ENCODE assay signal across 20 mouse cellular contexts in genomic region chr2:167076759-167077158, GRCm38 (mm10). TPM values are rescaled to one million over a fixed set of nuclear protein-coding genes. Genes with fewer than 3 reads are reported as not detected.
DNase-seq lines count a peak whose midpoint lies in the region; TF ChIP-seq lines count a peak whose summit lies in the region.
"Had no signal": no experiment of that assay in that cellular context is flagged by ENCODE, and none has a peak within 500 bp of the region (broad histone marks: within the 10 kb centered on the region; RNA-seq: fewer than 3 reads in every experiment).

No protein-coding gene starts in this region.

- no peak for TF ChIP-seq CTCF in MEL (IDR thresholded peaks at IDR 0.05 in 2 of 3, conservative IDR thresholded peaks at IDR 0.05 in 1 of 3; ENCODE audit: control insufficient read depth in 1 of 3, insufficient read depth in 1 of 3, low read depth in 2 of 3, low read length in 3 of 3, poor library complexity in 1 of 3, severe bottlenecking in 1 of 3)

- peak; percentile 58 for DNase-seq in ES-CJ7 (ENCODE audit: low read depth, low spot score)
- peak; percentile 29 for DNase-seq in MEL (ENCODE audit: low read depth, low spot score)
- peak; percentile 48 for DNase-seq in ZHBTc4 (ENCODE audit: low read depth, low spot score)
- DNase-seq in testis, postnatal 14 days (ENCODE audit: low spot score): no peak
- DNase-seq in embryo, embryonic 10.5 days (ENCODE audit: low spot score): no peak
- DNase-seq: adrenal gland, adult 2 months; adrenal gland, postnatal 10 days; adrenal gland, postnatal 25 days; cerebellum, adult 11 months; cerebellum, adult 18-20 months; cerebellum, adult 8-10 months; cerebellum, adult 9-11 months; cerebellum, postnatal 14 days; cerebellum, postnatal 36 days; forebrain, postnatal 0 days had no signal

- no peak overlapping the region for H3K9ac ChIP-seq in MEL (ENCODE audit: control insufficient read depth, low read depth, low read length, poor library complexity, severe bottlenecking)
- H3K9ac ChIP-seq: embryonic facial prominence, embryonic 12.5 days; forebrain, embryonic 13.5 days; forebrain, embryonic 15.5 days; forebrain, postnatal 0 days had no signal

- no peak for TF ChIP-seq RAD21 in MEL (IDR thresholded peaks at IDR 0.05; ENCODE audit: low read depth, low read length)

- no peak overlapping the region for H3K4me3 ChIP-seq in MEL (ENCODE audit: control insufficient read depth in 1 of 2, insufficient read depth in 1 of 2, low read depth in 2 of 2, low read length in 2 of 2)
- H3K4me3 ChIP-seq: embryonic facial prominence, embryonic 10.5 days; embryonic facial prominence, embryonic 12.5 days; forebrain, embryonic 13.5 days; forebrain, embryonic 15.5 days had no signal

- H3K27me3 ChIP-seq in MEL (ENCODE audit: control insufficient read depth in 1 of 2, insufficient read depth in 2 of 2, low read length in 2 of 2): peaks cover 0 to 2% of the 10 kb centered on the region in 2 experiments; a peak in 1 of 4 replicates
- H3K27me3 ChIP-seq: embryonic facial prominence, embryonic 12.5 days; forebrain, embryonic 13.5 days; forebrain, embryonic 15.5 days had no signal

- H3K27ac ChIP-seq in MEL (ENCODE audit: control insufficient read depth, low read depth, low read length): no peak overlapping the region
- H3K27ac ChIP-seq: embryonic facial prominence, embryonic 10.5 days; embryonic facial prominence, embryonic 12.5 days; forebrain, embryonic 13.5 days; forebrain, embryonic 15.5 days had no signal

- TF ChIP-seq POLR2A in MEL (IDR thresholded peaks at IDR 0.05; ENCODE audit: control insufficient read depth in 1 of 2, insufficient read depth in 1 of 2, low read depth in 1 of 2, low read length in 2 of 2, poor library complexity in 1 of 2): no peak

- no peak for TF ChIP-seq EP300 in MEL (IDR thresholded peaks at IDR 0.05; ENCODE audit: low read depth in 1 of 2, low read length in 2 of 2)

- H3K79me2 ChIP-seq in MEL (ENCODE audit: control insufficient read depth, insufficient read depth, low read length, poor library complexity): no peaks in the 10 kb centered on the region

- H3K9me3 ChIP-seq in MEL (replicated peaks; ENCODE audit: insufficient read depth, low read length): no peaks in the 10 kb centered on the region
- H3K9me3 ChIP-seq: embryonic facial prominence, embryonic 10.5 days; embryonic facial prominence, embryonic 12.5 days; forebrain, embryonic 13.5 days; forebrain, embryonic 15.5 days; G1E had no signal

- no peaks in the 10 kb centered on the region for H3K4me1 ChIP-seq in MEL (ENCODE audit: control insufficient read depth in 1 of 2, insufficient read depth in 2 of 2, low read length in 2 of 2)

- no peaks in the 10 kb centered on the region for H3K36me3 ChIP-seq in MEL (ENCODE audit: control insufficient read depth in 1 of 2, insufficient read depth in 2 of 2, low read length in 2 of 2)
- H3K36me3 ChIP-seq: embryonic facial prominence, embryonic 10.5 days; embryonic facial prominence, embryonic 12.5 days; forebrain, embryonic 15.5 days; G1E had no signal

TF ChIP-seq in MEL, 35 proteins besides CTCF, POLR2A, EP300 and RAD21:
- TF ChIP-seq NELFE (IDR thresholded peaks at IDR 0.05; ENCODE audit: low read depth, low read length) (no peak), TAL1 (IDR thresholded peaks at IDR 0.05; ENCODE audit: low read length) (0 out of 2 replicates have a peak, but pooled peaks have one; percentile 11)
TF ChIP-seq in MEL: peak in this region for 1.

RNA-seq across cellular contexts. Expression of gene Znfx1, which starts 13.9 kb away (rescaled TPM):
- total RNA-seq in MEL (2012; rRNA removed): 12.1 and 15.6 TPM in 2 replicates
- 10 to 100 TPM in 1 of 2 experiments, not detected in 1; 17.1 TPM for polyA plus RNA-seq in MEL (2012; ENCODE audit: insufficient read depth in 1 of 2, insufficient read length in 2 of 2, low read depth in 1 of 2, low replicate concordance in 2 of 2, missing spikeins in 1 of 2)

Comparison
In these comparisons a context has a peak if more than half of its experiments do, and no peak if none do; other contexts are left out.
1. DNase-seq: peak in ES-CJ7 (single experiment), MEL (single experiment) and ZHBTc4 (single experiment); none in testis, postnatal 14 days (single experiment) and embryo, embryonic 10.5 days (single experiment).